Mouse (Mus musculus): ENCODE data around the gene Vps51. TPM values are rescaled to one million over a fixed set of nuclear protein-coding genes. Genes with fewer than 3 reads are reported as not detected.

Vps51 gene
- polyA plus RNA-seq, 1 experiment = 55.2 TPM

- Histone ChIP-seq H3K79me2 (ENCODE audit: control insufficient read depth, insufficient read depth) (no peaks in the 10 kb centered on the region), H3K36me3 (ENCODE audit: control insufficient read depth, insufficient read depth) (no peaks in the 10 kb centered on the region), H3K27me3 (ENCODE audit: control insufficient read depth, insufficient read depth, insufficient read length) (peaks cover 16% of the 10 kb centered on the region), H3K79me3 (ENCODE audit: low read depth) (no peaks in the 10 kb centered on the region), H3ac (ENCODE audit: control insufficient read depth, insufficient read length, low read depth) (no peak overlapping the region), H3K4me3 (ENCODE audit: insufficient read depth, poor library complexity, severe bottlenecking) (no peak overlapping the region)
- no peak for TF ChIP-seq USF1 (IDR thresholded peaks at IDR 0.05; ENCODE audit: low read depth)
- no peak for TF ChIP-seq MYOG (IDR thresholded peaks at IDR 0.05; ENCODE audit: control insufficient read depth, extremely low read depth, insufficient read length)
- no peak for TF ChIP-seq MAX (IDR thresholded peaks at IDR 0.05)
- TF ChIP-seq FOSL1 (IDR thresholded peaks at IDR 0.05; ENCODE audit: insufficient read depth, low read length, poor library complexity, severe bottlenecking) = no peak
- TF ChIP-seq MYOD1 (IDR thresholded peaks at IDR 0.05; ENCODE audit: control insufficient read depth, insufficient read length, low read depth) = no peak
- no peak for TF ChIP-seq CTCF (IDR thresholded peaks at IDR 0.05; ENCODE audit: control insufficient read depth, insufficient read depth, insufficient read length)
- no peak for TF ChIP-seq CEBPB (IDR thresholded peaks at IDR 0.05; ENCODE audit: low read depth)
Measured at GRCm38 (mm10) chr19:6028991-6029390, 48.0 kb downstream of the Vps51 start.

- Histone ChIP-seq H3K79me3 (ENCODE audit: low read depth) (no peaks in the 10 kb centered on the region), H3ac (ENCODE audit: control insufficient read depth, insufficient read length, low read depth) (no peak overlapping the region), H3K27me3 (ENCODE audit: control insufficient read depth, insufficient read depth, insufficient read length) (peaks cover 29% of the 10 kb centered on the region), H3K4me3 (ENCODE audit: insufficient read depth, poor library complexity, severe bottlenecking) (no peak overlapping the region), H3K36me3 (ENCODE audit: control insufficient read depth, insufficient read depth) (no peaks in the 10 kb centered on the region), H3K79me2 (ENCODE audit: control insufficient read depth, insufficient read depth) (no peaks in the 10 kb centered on the region)
- no peak for TF ChIP-seq CTCF (IDR thresholded peaks at IDR 0.05; ENCODE audit: control insufficient read depth, insufficient read depth, insufficient read length)
- no peak for TF ChIP-seq CEBPB (IDR thresholded peaks at IDR 0.05; ENCODE audit: low read depth)
- TF ChIP-seq USF1 (IDR thresholded peaks at IDR 0.05; ENCODE audit: low read depth) = no peak
- TF ChIP-seq MYOG (IDR thresholded peaks at IDR 0.05; ENCODE audit: control insufficient read depth, extremely low read depth, insufficient read length) = no peak
- TF ChIP-seq MYOD1 (IDR thresholded peaks at IDR 0.05; ENCODE audit: control insufficient read depth, insufficient read length, low read depth) = no peak
- no peak for TF ChIP-seq FOSL1 (IDR thresholded peaks at IDR 0.05; ENCODE audit: insufficient read depth, low read length, poor library complexity, severe bottlenecking)
- TF ChIP-seq MAX (IDR thresholded peaks at IDR 0.05) = no peak
Measured at GRCm38 (mm10) chr19:6023930-6024329, 53.1 kb downstream of the Vps51 start.

- Histone ChIP-seq H3ac (ENCODE audit: control insufficient read depth, insufficient read length, low read depth) (no peak overlapping the region), H3K79me2 (ENCODE audit: control insufficient read depth, insufficient read depth) (no peaks in the 10 kb centered on the region), H3K4me3 (ENCODE audit: insufficient read depth, poor library complexity, severe bottlenecking) (no peak overlapping the region), H3K27me3 (ENCODE audit: control insufficient read depth, insufficient read depth, insufficient read length) (peaks cover 29% of the 10 kb centered on the region), H3K36me3 (ENCODE audit: control insufficient read depth, insufficient read depth) (no peaks in the 10 kb centered on the region), H3K79me3 (ENCODE audit: low read depth) (no peaks in the 10 kb centered on the region)
- TF ChIP-seq MYOG (IDR thresholded peaks at IDR 0.05; ENCODE audit: control insufficient read depth, extremely low read depth, insufficient read length) (no peak), MYOD1 (IDR thresholded peaks at IDR 0.05; ENCODE audit: control insufficient read depth, insufficient read length, low read depth) (no peak), CEBPB (IDR thresholded peaks at IDR 0.05; ENCODE audit: low read depth) (no peak), USF1 (IDR thresholded peaks at IDR 0.05; ENCODE audit: low read depth) (no peak), MAX (IDR thresholded peaks at IDR 0.05) (no peak), FOSL1 (IDR thresholded peaks at IDR 0.05; ENCODE audit: insufficient read depth, low read length, poor library complexity, severe bottlenecking) (no peak), CTCF (IDR thresholded peaks at IDR 0.05; ENCODE audit: control insufficient read depth, insufficient read depth, insufficient read length) (no peak)
Measured at GRCm38 (mm10) chr19:6023059-6023458, 54.0 kb downstream of the Vps51 start.

GRCm38 (mm10) chr19:6020276-6020675 lies 56.8 kb downstream of the Vps51 start:
- H3K27me3 ChIP-seq (ENCODE audit: control insufficient read depth, insufficient read depth, insufficient read length) = peaks cover 24% of the 10 kb centered on the region
- H3K4me3 ChIP-seq (ENCODE audit: insufficient read depth, poor library complexity, severe bottlenecking) = no peak overlapping the region
- H3K36me3 ChIP-seq (ENCODE audit: control insufficient read depth, insufficient read depth) = no peaks in the 10 kb centered on the region
- H3ac ChIP-seq (ENCODE audit: control insufficient read depth, insufficient read length, low read depth) = no peak overlapping the region
- no peak for TF ChIP-seq MYOD1 (IDR thresholded peaks at IDR 0.05; ENCODE audit: control insufficient read depth, insufficient read length, low read depth)
- TF ChIP-seq CEBPB (IDR thresholded peaks at IDR 0.05; ENCODE audit: low read depth) = no peak
- TF ChIP-seq MAX (IDR thresholded peaks at IDR 0.05) = no peak
- no peak for TF ChIP-seq MYOG (IDR thresholded peaks at IDR 0.05; ENCODE audit: control insufficient read depth, extremely low read depth, insufficient read length)
- no peak for TF ChIP-seq CTCF (IDR thresholded peaks at IDR 0.05; ENCODE audit: control insufficient read depth, insufficient read depth, insufficient read length)
- TF ChIP-seq USF1 (IDR thresholded peaks at IDR 0.05; ENCODE audit: low read depth) = no peak
- no peak for TF ChIP-seq FOSL1 (IDR thresholded peaks at IDR 0.05; ENCODE audit: insufficient read depth, low read length, poor library complexity, severe bottlenecking)
- no peaks in the 10 kb centered on the region for H3K79me2 ChIP-seq (ENCODE audit: control insufficient read depth, insufficient read depth)
- no peaks in the 10 kb centered on the region for H3K79me3 ChIP-seq (ENCODE audit: low read depth)

GRCm38 (mm10) chr19:6018142-6019089 lies 58.6 kb downstream of the Vps51 start:
- peaks cover 10% of the 10 kb centered on the region for H3K27me3 ChIP-seq (ENCODE audit: control insufficient read depth, insufficient read depth, insufficient read length)
- no peaks in the 10 kb centered on the region for H3K79me3 ChIP-seq (ENCODE audit: low read depth)
- no peak overlapping the region for H3K4me3 ChIP-seq (ENCODE audit: insufficient read depth, poor library complexity, severe bottlenecking)
- TF ChIP-seq USF1 (IDR thresholded peaks at IDR 0.05; ENCODE audit: low read depth) (peak; percentile 85), MYOG (IDR thresholded peaks at IDR 0.05; ENCODE audit: control insufficient read depth, extremely low read depth, insufficient read length) (no peak), CTCF (IDR thresholded peaks at IDR 0.05; ENCODE audit: control insufficient read depth, insufficient read depth, insufficient read length) (peak; percentile 64)
- no peak overlapping the region for H3ac ChIP-seq (ENCODE audit: control insufficient read depth, insufficient read length, low read depth)
- H3K36me3 ChIP-seq (ENCODE audit: control insufficient read depth, insufficient read depth) = no peaks in the 10 kb centered on the region
- H3K79me2 ChIP-seq (ENCODE audit: control insufficient read depth, insufficient read depth) = peaks cover 12% of the 10 kb centered on the region

Small RNA genes within 50 kb of the gene (microRNA-seq; reads per million reads assigned to microRNA genes)
- 1.00 reads per million, percentile 22 among the genes with 10 or more reads in this experiment for gene Mir6988 (ENCODE audit: borderline microRNAs expressed)

Other genes with a start within 250 kb of the Vps51 start
- 44.1 TPM for gene Frmd8, start 202.0 kb downstream of the Vps51 start, polyA plus RNA-seq (2012; fragmentation: generic; extraction: Trizol)
- gene Slc25a45, start 199.4 kb downstream of the Vps51 start, polyA plus RNA-seq (2012; fragmentation: generic; extraction: Trizol) = 5.5 TPM
- gene Tigd3, start 183.1 kb downstream of the Vps51 start, polyA plus RNA-seq (2012; fragmentation: generic; extraction: Trizol) = 1.0 TPM
- gene Dpf2, start 164.2 kb downstream of the Vps51 start, polyA plus RNA-seq (2012; fragmentation: generic; extraction: Trizol) = 69.3 TPM
- gene Cdc42ep2, start 152.4 kb downstream of the Vps51 start, polyA plus RNA-seq (2012; fragmentation: generic; extraction: Trizol) = 3.6 TPM
- 45.1 TPM for gene Pola2, start 113.0 kb downstream of the Vps51 start, polyA plus RNA-seq (2012; fragmentation: generic; extraction: Trizol)
- not detected for gene Slc22a20, start 91.1 kb downstream of the Vps51 start, polyA plus RNA-seq (2012; fragmentation: generic; extraction: Trizol)
- gene Capn1, start 61.3 kb downstream of the Vps51 start, polyA plus RNA-seq (2012; fragmentation: generic; extraction: Trizol) = 36.9 TPM
- gene Syvn1, start 30.7 kb downstream of the Vps51 start, polyA plus RNA-seq (2012; fragmentation: generic; extraction: Trizol) = 18.7 TPM
- 60.0 TPM for gene Mrpl49, start 19.4 kb downstream of the Vps51 start, polyA plus RNA-seq (2012; fragmentation: generic; extraction: Trizol)
- gene Fau, start 19.4 kb downstream of the Vps51 start, polyA plus RNA-seq (2012; fragmentation: generic; extraction: Trizol) = 2,541 TPM
- gene Znhit2, start 16.0 kb downstream of the Vps51 start, polyA plus RNA-seq (2012; fragmentation: generic; extraction: Trizol) = 49.8 TPM
- gene Tm7sf2, start 8.9 kb downstream of the Vps51 start, polyA plus RNA-seq (2012; fragmentation: generic; extraction: Trizol) = 14.7 TPM
- not detected for gene Tmem262, start 2.8 kb upstream of the Vps51 start, polyA plus RNA-seq (2012; fragmentation: generic; extraction: Trizol)
- 0.44 TPM for gene Gm28374, start 5.0 kb upstream of the Vps51 start, polyA plus RNA-seq (2012; fragmentation: generic; extraction: Trizol)
- 59.7 TPM for gene Zfpl1, start 7.7 kb upstream of the Vps51 start, polyA plus RNA-seq (2012; fragmentation: generic; extraction: Trizol)
- gene Cdca5, start 7.8 kb upstream of the Vps51 start, polyA plus RNA-seq (2012; fragmentation: generic; extraction: Trizol) = 33.0 TPM
- 0.36 TPM for gene AC131692.1, start 17.2 kb upstream of the Vps51 start, polyA plus RNA-seq (2012; fragmentation: generic; extraction: Trizol)
- gene Naaladl1, start 28.6 kb upstream of the Vps51 start, polyA plus RNA-seq (2012; fragmentation: generic; extraction: Trizol) = 0.16 TPM
- gene Sac3d1, start 41.4 kb upstream of the Vps51 start, polyA plus RNA-seq (2012; fragmentation: generic; extraction: Trizol) = 44.7 TPM
- 22.7 TPM for gene Snx15, start 51.1 kb upstream of the Vps51 start, polyA plus RNA-seq (2012; fragmentation: generic; extraction: Trizol)
- 0.04 TPM for gene Batf2, start 63.8 kb upstream of the Vps51 start, polyA plus RNA-seq (2012; fragmentation: generic; extraction: Trizol)
- 78.3 TPM for gene Arl2, start 64.3 kb upstream of the Vps51 start, polyA plus RNA-seq (2012; fragmentation: generic; extraction: Trizol)
- not detected for gene Majin, start 107.2 kb upstream of the Vps51 start, polyA plus RNA-seq (2012; fragmentation: generic; extraction: Trizol)
- 0.13 TPM for gene Gpha2, start 149.1 kb upstream of the Vps51 start, polyA plus RNA-seq (2012; fragmentation: generic; extraction: Trizol)
- gene Ppp2r5b, start 158.6 kb upstream of the Vps51 start, polyA plus RNA-seq (2012; fragmentation: generic; extraction: Trizol) = 25.3 TPM
- gene Atg2a, start 164.4 kb upstream of the Vps51 start, polyA plus RNA-seq (2012; fragmentation: generic; extraction: Trizol) = 10.3 TPM
- gene Ehd1, start 199.5 kb upstream of the Vps51 start, polyA plus RNA-seq (2012; fragmentation: generic; extraction: Trizol) = 219 TPM
- 7.2 TPM for gene Cdc42bpg, start 229.2 kb upstream of the Vps51 start, polyA plus RNA-seq (2012; fragmentation: generic; extraction: Trizol)

Measured in C2C12 (cell line).